Mouse (Mus musculus): Measurements from ENCODE around the gene Peg12.

Peg12 gene

DNA sequence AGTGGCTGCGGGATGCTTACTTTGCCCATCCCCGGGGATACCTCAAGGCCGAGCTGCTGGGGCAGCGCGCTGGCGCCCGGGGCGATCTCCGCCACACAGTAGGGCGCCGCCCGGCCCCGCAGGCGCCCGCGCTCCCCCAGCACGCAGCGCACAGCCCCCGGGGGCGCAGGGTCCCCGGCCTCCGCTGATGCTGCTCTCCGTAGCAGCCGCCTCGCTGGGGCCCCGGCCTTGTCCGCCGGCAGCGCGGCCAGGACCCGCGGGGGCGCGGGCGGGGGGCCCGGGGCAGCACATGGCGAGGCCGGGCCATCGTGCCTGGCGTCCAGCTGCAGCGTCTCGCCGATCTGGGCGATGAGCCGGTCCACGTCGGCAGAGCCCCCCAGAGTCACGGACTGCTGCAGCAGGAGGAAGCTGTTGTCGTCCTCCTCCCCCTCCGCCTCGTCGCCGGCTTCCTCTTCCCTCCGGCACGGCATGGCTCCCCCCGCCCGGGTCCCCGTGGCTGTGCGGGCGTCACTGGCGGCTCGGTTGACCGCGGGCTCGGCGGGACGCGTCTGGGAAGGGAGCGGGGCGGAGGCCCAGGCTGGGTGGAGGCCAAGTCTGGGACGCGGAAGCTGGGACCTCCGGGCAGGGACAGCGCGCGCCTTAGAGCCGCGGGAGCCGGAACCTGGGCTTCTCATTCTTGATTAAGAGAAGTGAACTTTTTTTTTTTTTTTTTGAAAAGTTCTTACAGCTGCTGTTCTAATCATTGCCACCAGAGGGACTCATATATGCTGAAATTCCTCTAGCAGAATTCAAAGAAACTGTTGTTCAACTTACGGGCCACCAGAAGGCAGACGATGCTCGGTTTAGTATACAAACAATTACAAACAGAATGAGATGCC lies at the start of gene Peg12:
TSS of gene Peg12 (minus strand) at position 633 of the 878 bp plus-strand sequence.
- DNase-seq = peak; percentile 61

DNA sequence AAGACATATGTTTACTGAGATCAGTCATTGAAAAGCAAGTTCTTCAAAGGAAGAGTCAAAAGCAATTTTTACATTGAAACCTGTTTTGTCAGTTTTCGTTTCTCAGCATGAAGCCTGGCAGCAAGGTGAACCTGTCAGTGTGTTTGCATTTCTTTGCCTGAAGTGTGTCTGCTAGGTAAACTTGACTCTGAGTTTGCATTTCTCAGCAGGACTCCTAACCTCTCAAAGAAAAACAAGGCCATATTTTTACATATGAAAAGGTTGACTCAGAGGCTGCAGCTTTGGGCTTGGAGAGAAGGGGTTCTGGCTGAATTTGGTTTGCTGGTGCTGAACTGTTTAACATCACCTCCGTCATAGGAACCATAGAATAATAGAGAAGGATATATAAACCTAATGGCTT lies 21.8 kb upstream of the Peg12 start:
- no peak for DNase-seq

GRCm38 (mm10) chr7:62463007-62463877 lies 1.1 kb downstream of the Peg12 start:
- peak; percentile 1 for DNase-seq

DNA sequence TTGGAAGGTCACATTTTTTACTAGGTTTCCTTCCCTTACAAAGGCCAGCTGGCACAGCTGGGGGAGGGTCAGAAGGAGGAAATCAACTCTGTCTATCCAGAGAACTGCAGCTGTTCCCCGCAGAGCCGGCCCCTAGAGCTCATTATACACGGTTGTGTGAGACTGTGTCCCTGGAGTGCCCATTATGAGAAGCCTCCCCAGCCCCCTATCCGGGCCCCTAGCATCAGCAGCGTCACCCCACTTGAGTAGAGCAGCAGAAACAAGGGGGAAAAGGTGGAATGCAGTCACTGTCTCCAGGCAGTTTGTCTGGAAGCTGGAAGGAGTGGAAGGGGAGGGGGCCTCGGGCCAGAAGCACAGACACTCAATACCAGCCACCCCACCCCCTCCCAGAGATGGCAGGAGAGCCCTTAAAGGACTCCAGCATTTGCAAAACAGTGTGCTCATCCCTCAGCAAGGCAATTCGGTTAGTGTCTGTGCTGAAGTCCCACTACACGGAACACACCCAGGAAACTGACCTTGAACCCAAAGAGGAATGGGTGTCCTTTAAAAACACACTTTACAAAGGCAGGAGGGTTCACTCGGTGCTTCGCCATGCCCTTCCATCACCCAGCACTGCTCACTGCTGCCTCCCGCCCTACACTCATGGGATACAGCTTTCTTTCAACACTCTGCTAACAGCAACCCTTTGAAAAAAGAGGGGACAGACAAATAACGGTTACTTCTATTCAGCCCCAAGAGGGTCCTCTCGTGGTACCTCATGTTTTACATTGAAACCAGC lies 1.9 kb downstream of the Peg12 start:
- DNase-seq = peak; percentile 4

DNA sequence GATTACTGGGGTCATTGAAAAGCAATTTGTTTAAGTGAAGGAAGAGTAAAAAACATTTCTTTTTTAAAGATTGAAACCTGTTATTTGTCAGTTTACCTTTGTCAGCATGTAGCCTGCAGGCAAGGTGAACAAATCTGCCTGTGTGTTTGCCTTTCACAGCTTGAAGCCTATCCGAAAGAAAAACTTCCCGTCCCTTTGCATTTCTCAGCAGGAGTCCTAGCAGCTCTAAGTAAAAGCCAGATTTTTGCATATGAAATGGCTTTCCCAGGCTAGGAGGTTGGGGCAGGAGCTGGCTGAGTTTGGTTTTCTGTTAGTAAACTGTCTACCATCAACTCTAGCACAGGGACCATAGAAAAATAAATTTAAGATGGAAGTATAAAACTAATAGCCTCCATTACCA lies 12.0 kb downstream of the Peg12 start:
- DNase-seq = no peak

GRCm38 (mm10) chr7:62445431-62446165 lies 18.7 kb downstream of the Peg12 start:
- DNase-seq = no peak

- no peak for DNase-seq
Measured at GRCm38 (mm10) chr7:62436394-62436793, 27.9 kb downstream of the Peg12 start.

DNA sequence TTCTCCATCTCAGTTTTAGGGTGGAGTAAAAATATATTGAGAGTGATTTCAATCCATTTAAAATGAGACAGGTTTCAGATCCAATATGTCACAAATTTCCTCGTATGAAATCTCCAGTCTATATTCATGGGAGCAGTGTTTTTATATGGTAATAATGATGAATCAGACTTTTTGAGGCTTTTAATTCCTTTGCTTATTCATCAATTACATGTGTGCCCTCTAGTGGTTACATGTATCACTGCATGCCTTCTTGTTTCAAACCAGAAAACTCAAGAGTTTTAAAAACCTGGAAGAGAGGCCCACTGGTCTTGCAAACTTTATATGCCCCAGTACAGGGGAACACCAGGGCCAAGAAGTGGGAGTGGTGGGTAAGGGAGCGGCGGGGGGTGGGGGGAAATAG lies 31.1 kb downstream of the Peg12 start:
- DNase-seq = no peak

DNA sequence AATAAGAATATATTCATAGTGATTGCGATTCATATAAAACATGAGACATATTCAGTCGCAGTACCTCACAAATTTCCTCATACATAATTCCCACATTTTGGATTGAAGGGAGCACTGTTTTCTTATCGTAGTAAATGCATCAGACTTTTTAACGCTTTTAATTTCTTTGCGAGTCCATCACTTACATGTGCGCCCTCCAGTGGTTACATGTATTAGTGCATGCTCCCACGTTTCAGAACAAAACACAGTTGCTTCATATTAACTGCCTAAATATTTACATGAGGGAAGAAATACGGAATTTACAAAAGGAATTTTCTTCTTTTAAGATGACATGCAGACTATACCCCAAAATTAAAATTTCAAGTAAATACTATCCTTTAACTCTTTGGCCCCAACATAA lies 36.0 kb downstream of the Peg12 start:
- DNase-seq = peak; percentile 26

- DNase-seq = no peak
Measured at GRCm38 (mm10) chr7:62423210-62423609, 41.1 kb downstream of the Peg12 start.

DNA sequence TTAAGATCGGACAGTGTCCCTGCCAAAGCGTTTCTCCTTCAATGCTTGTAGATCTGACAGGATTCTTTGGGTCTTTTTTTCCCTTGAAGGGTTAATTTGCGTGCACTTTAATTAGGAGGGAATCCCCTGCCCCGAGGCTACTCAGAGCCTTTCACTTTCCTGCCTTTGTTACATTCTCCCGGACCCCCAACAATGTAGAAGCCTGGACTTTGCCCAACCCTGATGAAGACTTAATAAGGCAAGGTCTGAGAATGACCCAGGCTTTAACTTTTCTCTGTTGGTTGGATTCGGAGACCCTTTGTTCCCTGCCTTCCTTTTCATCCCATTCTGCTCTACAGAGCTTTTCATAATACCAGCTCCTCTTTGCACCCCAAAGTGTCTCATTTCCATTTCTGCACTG lies 43.7 kb downstream of the Peg12 start:
- DNase-seq = no peak

- peak; percentile 84 for DNase-seq
Measured at GRCm38 (mm10) chr7:62419493-62420360, 44.6 kb downstream of the Peg12 start, which contains the start of gene Mkrn3. Mkrn3 (minus strand) TSS chr7:62420139.

GRCm38 (mm10) chr7:62419105-62419492 lies 45.2 kb downstream of the Peg12 start:
- DNase-seq = no peak

GRCm38 (mm10) chr7:62418346-62418745 lies 46.0 kb downstream of the Peg12 start:
- DNase-seq = no peak

DNA sequence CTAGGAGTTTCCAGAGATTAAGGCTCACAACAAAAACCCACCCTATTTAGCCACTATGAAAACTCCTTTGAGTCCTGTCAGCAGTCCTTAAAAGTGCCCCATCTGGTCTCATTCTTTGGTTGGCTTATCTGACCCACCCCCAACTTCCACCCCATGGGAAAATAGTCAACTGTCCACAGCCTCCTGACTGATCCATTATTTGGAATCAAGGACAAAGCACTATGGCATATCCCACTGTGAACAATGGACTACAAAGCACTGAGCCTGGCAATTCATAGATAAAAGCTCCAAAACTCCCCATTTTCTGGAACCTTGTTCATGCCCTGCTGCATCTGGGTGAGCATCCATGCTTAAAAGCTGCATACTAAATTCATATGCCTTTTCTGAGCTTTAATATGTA lies 48.1 kb downstream of the Peg12 start:
- DNase-seq = no peak

- DNase-seq = no peak
Measured at GRCm38 (mm10) chr7:62415222-62415621, 49.1 kb downstream of the Peg12 start.

All from lung, postnatal 14 days (tissue).